Mouse (Mus musculus) cerebellum, adult 2 months (tissue): Measurements from ENCODE around the gene Als2cl. TPM values are rescaled to one million over a fixed set of nuclear protein-coding genes. Genes with fewer than 3 reads are reported as not detected.

Source experiments
- DNase-seq, 2 experiments: peaks; one replicate each; pipeline ENCODE4 v3.0.0; 2021
- H3K27ac ChIP-seq: fragments of 200-500 bp; 2 replicates; pipeline ENCODE4 v1.5.1; 2012; ENCODE audit warnings: low read length, control low read depth, inconsistent platforms; ENCODE audit not compliant: insufficient read depth
- H3K27me3 ChIP-seq: fragments of 200-500 bp; 2 replicates; pipeline ENCODE4 v1.6.1; 2012; ENCODE audit warnings: inconsistent platforms, mild to moderate bottlenecking, low read length, moderate library complexity; ENCODE audit not compliant: control insufficient read depth, insufficient read depth
- H3K4me1 ChIP-seq: fragments of 200-500 bp; 2 replicates; pipeline ENCODE4 v1.6.1; 2011; ENCODE audit warnings: low read length; ENCODE audit not compliant: control insufficient read depth, insufficient read depth
- H3K4me3 ChIP-seq: fragments of 200-500 bp; replicated peaks from 2 replicates; pipeline ENCODE3; 2011; ENCODE audit warnings: mild to moderate bottlenecking, low read depth, low read length, control low read depth; ENCODE audit not compliant: insufficient read depth
- CTCF ChIP-seq: fragments of 200-500 bp; IDR thresholded peaks from 2 replicates; pipeline ENCODE4 v1.5.1; 2011; ENCODE audit warnings: low read depth, mild to moderate bottlenecking, control low read depth, low read length, moderate library complexity, borderline replicate concordance; ENCODE audit not compliant: insufficient read depth
- POLR2A ChIP-seq: fragments of 200-500 bp; IDR thresholded peaks from 2 replicates; pipeline ENCODE4 v1.6.1; 2011; ENCODE audit warnings: low read length, control low read depth, borderline replicate concordance; ENCODE audit not compliant: insufficient read depth
- WGBS: fragments of 180-500 bp; shearing (Covaris S2); methylation state at CpG from one replicate; pipeline ENCODE4 v1.1.7; 2018; 5-methylcytosine and 5-hydroxymethylcytosine counted together
- polyA plus RNA-seq: library from polyadenylated mRNA; depleted of rRNA; stranded (reverse); fragments of >200 nt; gene quantifications from 2 replicates; pipeline ENCODE4 v1.2.3, GENCODE M21; 2012; rRNA removed

The Als2cl gene
- 15.1 and 15.8 TPM in 2 replicates for polyA plus RNA-seq

DNA sequence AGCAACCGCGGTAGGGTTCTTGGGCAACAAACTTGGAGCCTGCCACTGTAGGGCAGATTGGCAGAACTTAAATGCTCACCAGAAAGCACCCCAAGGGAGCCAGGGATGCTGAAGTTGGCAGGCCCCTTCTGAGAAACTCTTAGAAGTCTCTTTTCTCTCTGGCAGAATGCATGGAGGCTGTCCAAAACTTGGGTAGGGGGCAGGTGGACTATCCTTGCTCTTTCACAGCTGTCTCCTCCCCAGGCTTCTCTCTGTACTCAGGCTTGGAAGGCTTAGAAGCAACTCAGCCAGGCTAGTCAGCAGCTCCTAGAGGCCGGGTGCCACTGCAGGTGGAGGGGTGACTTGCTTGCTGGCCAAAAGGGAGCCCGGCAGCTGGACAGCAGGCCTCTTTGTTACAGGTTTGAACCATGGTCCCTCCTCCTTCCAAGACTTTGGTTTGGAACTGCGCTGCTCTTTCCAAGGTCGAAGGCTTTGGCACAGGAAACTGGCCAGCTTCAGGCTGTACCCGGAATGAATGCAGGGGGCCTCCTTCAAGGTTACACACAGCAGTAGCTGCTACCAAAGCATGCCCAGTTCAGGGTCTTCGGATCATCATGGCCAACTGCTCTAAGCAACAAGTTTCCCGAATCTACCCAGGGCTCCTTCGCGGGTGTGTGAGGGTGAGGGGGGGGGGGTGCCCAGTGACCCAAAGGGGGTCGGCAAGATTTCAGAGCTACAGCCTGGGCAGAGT lies at the start of gene Als2cl:
Gene Als2cl (plus strand): TSS at position 680 of the 730 bp plus-strand sequence.
- TF ChIP-seq POLR2A, result no peak
- no peak for TF ChIP-seq CTCF
- 11% methylated on average over 12 of the region's 12 CpGs for WGBS
- no peaks in the 10 kb centered on the region for H3K27me3 ChIP-seq
- peak within 1 kb of the TSS; percentile 35; the same call in 1 of the 2 replicates for H3K27ac ChIP-seq
- peaks cover 4% of the 10 kb centered on the region for H3K4me1 ChIP-seq
- peak in 1 of 2 experiments; percentile 29 for DNase-seq
- peak within 1 kb of the TSS; percentile 49 for H3K4me3 ChIP-seq

DNA sequence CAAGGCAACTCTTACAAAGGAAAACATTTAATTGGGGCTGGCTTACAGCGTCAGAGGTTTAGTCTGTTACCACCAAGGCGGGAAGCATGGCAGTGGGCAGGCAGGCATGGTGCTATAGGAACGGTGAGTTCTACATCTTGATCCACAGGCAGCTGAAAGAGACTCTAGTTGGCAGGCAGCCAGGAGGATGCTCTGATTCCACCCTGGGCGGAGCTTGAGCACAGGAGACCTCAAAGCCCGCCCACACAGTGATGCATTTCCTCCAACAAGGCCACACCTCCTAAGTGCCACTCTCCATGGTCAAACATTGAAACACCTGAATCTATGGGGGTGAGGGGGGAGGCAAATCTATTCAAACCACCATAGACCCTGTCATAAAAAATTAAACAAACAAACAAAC lies 46.6 kb upstream of the Als2cl start:
- Histone ChIP-seq H3K4me3 (no peak overlapping the region), H3K27me3 (no peaks in the 10 kb centered on the region), H3K27ac (no peak overlapping the region), H3K4me1 (no peaks in the 10 kb centered on the region)
- TF ChIP-seq CTCF (no peak), POLR2A (no peak)
- no peak for DNase-seq
- WGBS, result 77% methylated on average over 5 of the region's 5 CpGs

DNA sequence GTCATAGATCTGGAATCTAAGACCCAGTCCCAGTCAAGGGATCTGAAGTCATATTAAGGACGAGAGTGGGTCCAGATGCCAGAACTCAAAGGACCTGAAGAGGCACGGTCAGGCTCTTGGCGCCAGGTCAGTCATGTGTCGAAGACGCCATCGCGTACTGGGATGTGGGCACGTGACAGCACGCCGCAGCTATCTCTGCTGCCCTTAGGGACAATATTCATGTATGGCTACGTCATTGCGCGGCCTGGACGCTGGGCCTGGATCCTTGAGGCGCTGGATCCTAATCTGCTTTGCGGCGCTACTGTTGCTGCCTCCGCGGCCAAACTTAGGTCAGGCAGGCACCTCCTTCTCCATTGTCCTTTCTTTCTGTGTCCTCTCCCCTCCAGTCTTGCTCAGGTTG lies 45.3 kb upstream of the Als2cl start, which contains the start of gene Prss45:
Gene Prss45 (plus strand): TSS at position 178 of the 400 bp plus-strand sequence.
- H3K27ac ChIP-seq, result no peak within 1 kb of the TSS; the same call in 1 of the 2 replicates
- WGBS, result 87% methylated on average over 19 of the region's 19 CpGs
- no peak for DNase-seq
- H3K4me3 ChIP-seq, result no peak within 1 kb of the TSS
- H3K4me1 ChIP-seq, result no peaks in the 10 kb centered on the region
- no peaks in the 10 kb centered on the region for H3K27me3 ChIP-seq
- TF ChIP-seq CTCF, result no peak
- no peak for TF ChIP-seq POLR2A

DNA sequence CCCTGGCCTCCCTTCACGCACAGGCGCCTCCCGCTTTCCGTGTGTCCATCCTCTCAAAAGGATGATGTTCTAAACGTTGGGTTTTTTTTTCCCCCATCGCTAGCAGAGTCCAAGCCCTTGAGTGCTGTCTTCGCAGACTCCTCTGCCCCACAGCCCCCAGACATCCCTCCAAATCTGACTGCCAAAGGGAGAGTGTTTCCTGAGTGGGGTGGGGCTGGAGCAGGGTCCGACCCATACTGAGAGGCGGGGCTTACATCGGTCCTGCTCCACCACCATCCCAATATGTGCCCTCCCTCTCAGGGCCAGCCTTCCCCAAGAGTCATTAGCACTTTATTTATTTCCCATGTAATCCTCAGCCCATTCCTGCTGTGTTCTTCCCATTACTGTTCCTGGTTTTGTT lies 44.7 kb upstream of the Als2cl start:
- Histone ChIP-seq H3K4me3 (no peak overlapping the region), H3K4me1 (no peaks in the 10 kb centered on the region), H3K27me3 (no peaks in the 10 kb centered on the region), H3K27ac (no peak overlapping the region)
- no peak for DNase-seq
- TF ChIP-seq POLR2A, result no peak
- no peak for TF ChIP-seq CTCF
- 41% methylated on average over 10 of the region's 10 CpGs for WGBS

GRCm38 (mm10) chr9:110836112-110836511 lies 43.6 kb upstream of the Als2cl start:
- DNase-seq, result peak in 1 of 2 experiments; percentile 12
- TF ChIP-seq POLR2A, result no peak
- no peak for TF ChIP-seq CTCF
- no peak overlapping the region for H3K27ac ChIP-seq

GRCm38 (mm10) chr9:110840905-110841304 lies 38.8 kb upstream of the Als2cl start:
- TF ChIP-seq CTCF (no peak), POLR2A (no peak)
- no peak overlapping the region for H3K27ac ChIP-seq
- 44% methylated on average over 6 of the region's 6 CpGs for WGBS
- H3K4me1 ChIP-seq, result no peaks in the 10 kb centered on the region
- H3K27me3 ChIP-seq, result no peaks in the 10 kb centered on the region
- DNase-seq, result no peak
- H3K4me3 ChIP-seq, result no peak overlapping the region

More at GRCm38 (mm10) chr9:110836112-110836511, 43.6 kb upstream of the Als2cl start:
- Histone ChIP-seq H3K27me3 (no peaks in the 10 kb centered on the region), H3K4me3 (no peak overlapping the region), H3K4me1 (no peaks in the 10 kb centered on the region)
- WGBS, result 50% methylated on average over 2 of the region's 2 CpGs

- DNase-seq, result no peak
- Histone ChIP-seq H3K4me3 (no peak overlapping the region), H3K4me1 (no peaks in the 10 kb centered on the region), H3K27ac (no peak overlapping the region), H3K27me3 (no peaks in the 10 kb centered on the region)
- TF ChIP-seq CTCF, result no peak
- no peak for TF ChIP-seq POLR2A
- 70% methylated on average over 2 of the region's 2 CpGs for WGBS
Observed at GRCm38 (mm10) chr9:110841438-110841837, 38.2 kb upstream of the Als2cl start.

GRCm38 (mm10) chr9:110844206-110844605 lies 35.5 kb upstream of the Als2cl start, which contains the start of gene Prss46:
TSS of gene Prss46 (plus strand) at chr9:110844506.
- WGBS, result 85% methylated on average over 10 of the region's 10 CpGs
- H3K27ac ChIP-seq, result no peak within 1 kb of the TSS
- DNase-seq, result no peak
- H3K4me3 ChIP-seq, result no peak within 1 kb of the TSS
- H3K4me1 ChIP-seq, result no peaks in the 10 kb centered on the region
- TF ChIP-seq CTCF (no peak), POLR2A (no peak)
- no peaks in the 10 kb centered on the region for H3K27me3 ChIP-seq
